9 mouse cellular contexts compared by ENCODE assay signal in the genomic region with DNA sequence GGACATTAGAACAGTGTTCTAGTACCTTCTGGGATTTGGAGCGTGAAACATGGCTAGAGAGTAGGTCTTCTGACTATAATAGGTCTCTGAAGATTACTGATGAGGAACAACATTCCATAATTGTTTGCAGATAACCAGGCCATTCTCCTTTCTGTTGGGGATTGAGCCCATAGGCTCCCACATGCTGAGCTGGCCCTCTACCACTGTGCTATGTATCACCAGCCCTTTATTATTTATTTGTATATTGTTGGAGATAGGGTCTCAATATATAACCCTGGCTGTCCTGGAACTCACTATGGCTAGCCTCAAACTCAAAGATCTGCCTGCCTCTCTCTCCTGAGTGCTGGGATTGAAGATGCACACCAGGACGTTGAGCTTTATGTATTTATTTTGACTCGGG. TPM values are rescaled to one million over a fixed set of nuclear protein-coding genes. Genes with fewer than 3 reads are reported as not detected.
DNase-seq lines count a peak whose midpoint lies in the region; ATAC-seq and TF ChIP-seq lines count a peak whose summit lies in the region.
"Had no signal": no experiment of that assay in that cellular context is flagged by ENCODE, and none has a peak within 500 bp of the region (broad histone marks: within the 10 kb centered on the region; RNA-seq: fewer than 3 reads in every experiment).

No protein-coding gene starts in this region.

- H3K27ac ChIP-seq in testis, adult 2 months (ENCODE audit: control insufficient read depth, insufficient read depth, low read depth, low read length) = no peak overlapping the region
- no peak overlapping the region for H3K27ac ChIP-seq in liver, embryonic 14.5 days

- H3K36me3 ChIP-seq in erythroblast, embryonic 14.5 days (ENCODE audit: control insufficient read depth) = no peaks in the 10 kb centered on the region
- H3K36me3 ChIP-seq in testis, adult 2 months (ENCODE audit: control insufficient read depth, insufficient read depth, low read length) = no peaks in the 10 kb centered on the region
- no peaks in the 10 kb centered on the region for H3K36me3 ChIP-seq in liver, embryonic 14.5 days (replicated peaks; ENCODE audit: control insufficient read depth, insufficient read depth, low read depth)

- no peak overlapping the region for H3K9ac ChIP-seq in liver, embryonic 14.5 days (replicated peaks)

- H3K4me1 ChIP-seq in erythroblast, embryonic 14.5 days (ENCODE audit: control insufficient read depth) = peaks cover 34% of the 10 kb centered on the region
- peaks cover 6% of the 10 kb centered on the region for H3K4me1 ChIP-seq in testis, adult 2 months (ENCODE audit: control insufficient read depth, insufficient read depth, low read length)
- H3K4me1 ChIP-seq in liver, embryonic 14.5 days (replicated peaks; ENCODE audit: control insufficient read depth in 2 of 2, insufficient read depth in 2 of 2, low read length in 1 of 2) = peaks cover 11 to 19% of the 10 kb centered on the region in 2 experiments

- TF ChIP-seq CTCF in testis, adult 2 months (IDR thresholded peaks at IDR 0.05; ENCODE audit: control insufficient read depth, insufficient read depth, insufficient replicate concordance, low read depth, low read length) = no peak
- no peak; the same call in 1 of the 2 replicates for TF ChIP-seq CTCF in liver, embryonic 14.5 days (IDR thresholded peaks at IDR 0.05; ENCODE audit: low read depth)

- peak overlapping the region; percentile 77 for H3K4me3 ChIP-seq in erythroblast, embryonic 14.5 days (replicated peaks)
- H3K4me3 ChIP-seq in testis, adult 2 months (ENCODE audit: control insufficient read depth, low read depth, low read length) = peak overlapping the region; percentile 89; the same call in 1 of the 2 replicates
- peak overlapping the region; percentile 17 to 22; a peak in 1 of 4 replicates for H3K4me3 ChIP-seq in liver, embryonic 14.5 days (ENCODE audit: insufficient read depth in 1 of 2, low read depth in 2 of 2, low read length in 2 of 2)

- no peak for TF ChIP-seq EP300 in liver, embryonic 14.5 days (IDR thresholded peaks at IDR 0.05; ENCODE audit: low read depth)

- no peaks in the 10 kb centered on the region for H3K9me3 ChIP-seq in erythroblast, embryonic 14.5 days (ENCODE audit: control insufficient read depth, low read length)
- H3K9me3 ChIP-seq in liver, embryonic 14.5 days (ENCODE audit: control insufficient read depth, low read length) = no peaks in the 10 kb centered on the region

- 51% methylated on average over 3 of the region's 3 CpGs for WGBS in liver, embryonic 14.5 days (ENCODE audit: insufficient replicate concordance)

- DNase-seq in testis, postnatal 14 days (ENCODE audit: low spot score) = no peak
- no peak for DNase-seq in liver, embryonic 14.5 days (ENCODE audit: low read depth in 3 of 3, low spot score in 3 of 3)
- DNase-seq in spleen, postnatal 4 days (ENCODE audit: low spot score in 2 of 2) = no peak
- DNase-seq in retina, embryonic 14.5 days (ENCODE audit: low spot score) = no peak
- DNase-seq in urinary bladder, postnatal 14 days (ENCODE audit: low spot score) = no peak

- H3K27me3 ChIP-seq in erythroblast, embryonic 14.5 days (ENCODE audit: control insufficient read depth) = peaks cover 17% of the 10 kb centered on the region
- H3K27me3 ChIP-seq in testis, adult 2 months (ENCODE audit: control insufficient read depth, insufficient read depth, low read length) = no peaks in the 10 kb centered on the region
- no peaks in the 10 kb centered on the region for H3K27me3 ChIP-seq in liver, embryonic 14.5 days (ENCODE audit: control insufficient read depth, insufficient read depth, low read length)

- TF ChIP-seq POLR2A in testis, adult 2 months (IDR thresholded peaks at IDR 0.05; ENCODE audit: control insufficient read depth, low read depth, low read length) = no peak

- H3K4me2 ChIP-seq in liver, embryonic 14.5 days (ENCODE audit: low read depth) = peak overlapping the region; percentile 90

- ATAC-seq in erythroblast, adult 5-6 weeks (replicated peaks; ENCODE audit: low FRiP score, poor library complexity, severe bottlenecking) = no peak
- no peak; the same call in 1 of the 2 replicates for ATAC-seq in liver, embryonic 14.5 days (ENCODE audit: insufficient read depth)

RNA-seq across cellular contexts. Expression of gene Snx8, which starts 0.6 kb away (rescaled TPM):
- polyA plus RNA-seq in erythroblast, embryonic 14.5 days (2012) = 0.90 and 1.0 TPM in 2 replicates
- 1.0 and 1.2 TPM in 2 replicates for total RNA-seq in erythroblast, adult 5-6 weeks (2015; ENCODE audit: low replicate concordance)
- total RNA-seq in erythroblast, adult 5-6 weeks (2017; ENCODE audit: low replicate concordance) = 0.94 and 1.7 TPM in 2 replicates
- polyA plus RNA-seq in testis, adult 2 months (2012; rRNA removed) = 3.8 and 4.3 TPM in 2 replicates
- 6.6 TPM in 2 replicates for polyA plus RNA-seq in liver, embryonic 14.5 days (2012; rRNA removed)
- 4.1 and 4.9 TPM in 2 replicates for polyA plus RNA-seq in liver, embryonic 14.5 days (2014; fragmentation: Nextera tagmentation; extraction: Ambion mirVana)

RNA-seq across cellular contexts. Expression of gene Eif3b, which starts 29.5 kb away (rescaled TPM):
- polyA plus RNA-seq in erythroblast, embryonic 14.5 days (2012) = 7.2 and 9.3 TPM in 2 replicates
- total RNA-seq in erythroblast, adult 5-6 weeks (2015; ENCODE audit: low replicate concordance) = 58.0 and 74.0 TPM in 2 replicates
- 17.0 and 37.8 TPM in 2 replicates for total RNA-seq in erythroblast, adult 5-6 weeks (2017; ENCODE audit: low replicate concordance)
- 249 and 275 TPM in 2 replicates for polyA plus RNA-seq in testis, adult 2 months (2012; rRNA removed)
- polyA plus RNA-seq in liver, embryonic 14.5 days (2012; rRNA removed) = 50.9 and 86.8 TPM in 2 replicates
- 85.2 and 99.6 TPM in 2 replicates for polyA plus RNA-seq in liver, embryonic 14.5 days (2014; fragmentation: Nextera tagmentation; extraction: Ambion mirVana)

RNA-seq across cellular contexts. Expression of gene Gm4869, which starts 55.8 kb away (rescaled TPM):
- not detected in 2 replicates for polyA plus RNA-seq in erythroblast, embryonic 14.5 days (2012)
- total RNA-seq in erythroblast, adult 5-6 weeks (2015; ENCODE audit: low replicate concordance) = not detected in 2 replicates
- not detected in 2 replicates for total RNA-seq in erythroblast, adult 5-6 weeks (2017; ENCODE audit: low replicate concordance)
- 0.14 and 0.16 TPM in 2 replicates for polyA plus RNA-seq in testis, adult 2 months (2012; rRNA removed)
- 0.01 TPM in 1 of 2 replicates, not detected in the other for polyA plus RNA-seq in liver, embryonic 14.5 days (2012; rRNA removed)
- polyA plus RNA-seq in liver, embryonic 14.5 days (2014; fragmentation: Nextera tagmentation; extraction: Ambion mirVana) = not detected in 2 replicates
- total RNA-seq: layer of hippocampus, adult 18-20 months had no signal

RNA-seq across cellular contexts. Expression of gene Mrm2, which starts 57.9 kb away (rescaled TPM):
- 0.71 and 0.72 TPM in 2 replicates for polyA plus RNA-seq in erythroblast, embryonic 14.5 days (2012)
- 2.5 TPM in 1 of 2 replicates, not detected in the other for total RNA-seq in erythroblast, adult 5-6 weeks (2015; ENCODE audit: low replicate concordance)
- total RNA-seq in erythroblast, adult 5-6 weeks (2017; ENCODE audit: low replicate concordance) = 0.42 and 1.7 TPM in 2 replicates
- 1.5 and 1.7 TPM in 2 replicates for polyA plus RNA-seq in testis, adult 2 months (2012; rRNA removed)
- 5.0 and 6.6 TPM in 2 replicates for polyA plus RNA-seq in liver, embryonic 14.5 days (2012; rRNA removed)
- 9.5 and 10.7 TPM in 2 replicates for polyA plus RNA-seq in liver, embryonic 14.5 days (2014; fragmentation: Nextera tagmentation; extraction: Ambion mirVana)

Comparison
In these comparisons a context has a peak if more than half of its experiments do, and no peak if none do; other contexts are left out.
1. H3K4me3 ChIP-seq: peak in every context shown above with its lines; median percentile 89 in testis, adult 2 months; 77 in erythroblast, embryonic 14.5 days; 20 in liver, embryonic 14.5 days.